Mouse (Mus musculus) gonadal fat pad, adult 2 months (tissue): Measurements from ENCODE around the gene Tspan7. TPM values are rescaled to one million over a fixed set of nuclear protein-coding genes. Genes with fewer than 3 reads are reported as not detected.

Source experiments
- DNase-seq: peaks from one replicate; pipeline ENCODE4 v3.0.0-alpha.2; 2012; ENCODE audit warnings: low read depth
- polyA plus RNA-seq: library from polyadenylated mRNA; depleted of rRNA; stranded (reverse); fragments of >200 nt; gene quantifications from 2 replicates; pipeline ENCODE4 v1.2.3, GENCODE M21; 2012; rRNA removed

Gene Tspan7
- polyA plus RNA-seq, result 62.1 and 80.5 TPM in 2 replicates

- no peak for DNase-seq
Observed at GRCm38 (mm10) chrX:10484872-10485569, at the start of gene Tspan7. Gene Tspan7 (plus strand): TSS chrX:10485158.

- DNase-seq, result no peak
Observed at GRCm38 (mm10) chrX:10449323-10449980, 35.5 kb upstream of the Tspan7 start.

- no peak for DNase-seq
Observed at GRCm38 (mm10) chrX:10450143-10451060, 34.6 kb upstream of the Tspan7 start.

GRCm38 (mm10) chrX:10453798-10454197 lies 31.2 kb upstream of the Tspan7 start:
- DNase-seq, result no peak

- DNase-seq, result no peak
Observed at GRCm38 (mm10) chrX:10457256-10457655, 27.7 kb upstream of the Tspan7 start.

GRCm38 (mm10) chrX:10477088-10477487 lies 7.9 kb upstream of the Tspan7 start:
- no peak for DNase-seq

GRCm38 (mm10) chrX:10479031-10479886 lies 5.7 kb upstream of the Tspan7 start:
- DNase-seq, result no peak

- no peak for DNase-seq
Observed at GRCm38 (mm10) chrX:10479943-10480342, 5.0 kb upstream of the Tspan7 start.

GRCm38 (mm10) chrX:10485664-10486211 lies 780 bp downstream of the Tspan7 start:
- no peak for DNase-seq

- no peak for DNase-seq
Observed at GRCm38 (mm10) chrX:10498580-10498979, 13.6 kb downstream of the Tspan7 start.

- DNase-seq, result no peak
Observed at GRCm38 (mm10) chrX:10502616-10503015, 17.7 kb downstream of the Tspan7 start.

- no peak for DNase-seq
Observed at GRCm38 (mm10) chrX:10514417-10514816, 29.5 kb downstream of the Tspan7 start.

- no peak for DNase-seq
Observed at GRCm38 (mm10) chrX:10514971-10515370, 30.0 kb downstream of the Tspan7 start.

GRCm38 (mm10) chrX:10516448-10516847 lies 31.5 kb downstream of the Tspan7 start:
- no peak for DNase-seq

GRCm38 (mm10) chrX:10516925-10517324 lies 32.0 kb downstream of the Tspan7 start:
- DNase-seq, result no peak

- DNase-seq, result no peak
Observed at GRCm38 (mm10) chrX:10517756-10518155, 32.8 kb downstream of the Tspan7 start.

- no peak for DNase-seq
Observed at GRCm38 (mm10) chrX:10518510-10518909, 33.6 kb downstream of the Tspan7 start.

- no peak for DNase-seq
Observed at GRCm38 (mm10) chrX:10535450-10535849, 50.5 kb downstream of the Tspan7 start.

- peak; percentile 14 for DNase-seq
Observed at GRCm38 (mm10) chrX:10539009-10539408, 54.1 kb downstream of the Tspan7 start.

- no peak for DNase-seq
Observed at GRCm38 (mm10) chrX:10539482-10540166, 54.7 kb downstream of the Tspan7 start.
